Mouse (Mus musculus) CH12.LX (cell line): Measurements from ENCODE around the gene Blzf1.

Experiments used
- CTCF ChIP-seq, 2 experiments: IDR thresholded peaks in 1 of 2; conservative IDR thresholded peaks in 1 of 2; 2 replicates each; pipeline ENCODE4 v1.5.1; 2011 to 2012; ENCODE audit warnings: low read depth in 2 of 2, low read length in 2 of 2, improper control_type of control experiment in 1 of 2, inconsistent platforms in 1 of 2, mild to moderate bottlenecking in 1 of 2, moderate library complexity in 1 of 2
- EP300 ChIP-seq: IDR thresholded peaks from 2 replicates; pipeline ENCODE4 v1.6.1; 2011; ENCODE audit warnings: low read length, improper control_type of control experiment
- ETS1 ChIP-seq: conservative IDR thresholded peaks from 2 replicates; pipeline ENCODE4 v1.6.1; 2012; ENCODE audit warnings: low read depth, mild to moderate bottlenecking, inconsistent platforms, low read length, improper control_type of control experiment, moderate library complexity
- MAX ChIP-seq: IDR thresholded peaks from 2 replicates; pipeline ENCODE4 v1.6.1; 2011; ENCODE audit warnings: low read length, improper control_type of control experiment
- POLR2A ChIP-seq: IDR thresholded peaks from 2 replicates; pipeline ENCODE4 v1.6.1; 2011; ENCODE audit warnings: low read depth, mild to moderate bottlenecking, improper control_type of control experiment, low read length
- RCOR1 ChIP-seq: conservative IDR thresholded peaks from 2 replicates; pipeline ENCODE4 v1.6.1; 2012; ENCODE audit warnings: low read depth, mild to moderate bottlenecking, inconsistent platforms, low read length, improper control_type of control experiment
- SIN3A ChIP-seq: IDR thresholded peaks from 2 replicates; pipeline ENCODE4 v1.6.1; 2012; ENCODE audit warnings: low read length, improper control_type of control experiment, inconsistent platforms
- SMC3 ChIP-seq: IDR thresholded peaks from 2 replicates; pipeline ENCODE4 v1.6.1; 2011; ENCODE audit warnings: low read depth, low read length, improper control_type of control experiment
- TBP ChIP-seq: conservative IDR thresholded peaks from 2 replicates; pipeline ENCODE4 v1.6.1; 2011; ENCODE audit warnings: low read depth, low read length, improper control_type of control experiment
- TCF12 ChIP-seq: IDR thresholded peaks from 2 replicates; pipeline ENCODE4 v1.6.1; 2014; ENCODE audit warnings: low read depth, mild to moderate bottlenecking, inconsistent platforms, low read length, improper control_type of control experiment
- ZKSCAN1 ChIP-seq: IDR thresholded peaks from 2 replicates; pipeline ENCODE4 v1.6.1; 2012; ENCODE audit warnings: low read depth, inconsistent platforms, low read length, improper control_type of control experiment, borderline replicate concordance

GRCm38 (mm10) chr1:164322987-164323650 is 15.8 kb upstream of the Blzf1 start:
- no peak for TF ChIP-seq CTCF (conservative IDR thresholded peaks at IDR 0.05 in 1 of 2, IDR thresholded peaks at IDR 0.05 in 1 of 2; ENCODE audit: low read depth in 2 of 2, low read length in 2 of 2)
- TF ChIP-seq RCOR1 = no peak
- no peak for TF ChIP-seq EP300
- TF ChIP-seq SIN3A = no peak
- TF ChIP-seq MAX = no peak
- no peak for TF ChIP-seq ETS1
- no peak for TF ChIP-seq TBP
- no peak for TF ChIP-seq POLR2A
- no peak for TF ChIP-seq TCF12
- no peak for TF ChIP-seq SMC3
- TF ChIP-seq ZKSCAN1 = no peak
